Mouse (Mus musculus): ENCODE measurements around the gene Prkcg. TPM values are rescaled to one million over a fixed set of nuclear protein-coding genes. Genes with fewer than 3 reads are reported as not detected.

The Prkcg gene
- 2.2 TPM for polyA plus RNA-seq (2014; fragmentation: Illumina TruSeq; extraction: RNeasy Lipid Tissue Mini Kit (QIAGEN cat#74804); ENCODE audit: low read depth, low replicate concordance)

GRCm38 (mm10) chr7:3288976-3289970 is at the start of gene Prkcg, which contains the start of gene Myadm:
Gene Prkcg, plus strand, starts transcription at chr7:3289179.
Gene Myadm, plus strand, starts transcription at chr7:3289080.

GRCm38 (mm10) chr7:3332619-3333521 is 43.9 kb downstream of the Prkcg start, which contains the start of gene Cacng7:
Gene Cacng7, plus strand, starts transcription at chr7:3332955.

Other genes starting within 250 kb of the Prkcg start
- not detected for gene AU018091, start 120.0 kb upstream of the Prkcg start, polyA plus RNA-seq (2014; fragmentation: Illumina TruSeq; extraction: RNeasy Lipid Tissue Mini Kit (QIAGEN cat#74804); ENCODE audit: low read depth, low replicate concordance)
- gene Nlrp12, start 39.4 kb upstream of the Prkcg start, polyA plus RNA-seq (2014; fragmentation: Illumina TruSeq; extraction: RNeasy Lipid Tissue Mini Kit (QIAGEN cat#74804); ENCODE audit: low read depth, low replicate concordance) = not detected
- 135 TPM for gene Myadm, start 99 bp upstream of the Prkcg start, polyA plus RNA-seq (2014; fragmentation: Illumina TruSeq; extraction: RNeasy Lipid Tissue Mini Kit (QIAGEN cat#74804); ENCODE audit: low read depth, low replicate concordance)
- 4.3 TPM for gene Cacng7, start 43.8 kb downstream of the Prkcg start, polyA plus RNA-seq (2014; fragmentation: Illumina TruSeq; extraction: RNeasy Lipid Tissue Mini Kit (QIAGEN cat#74804); ENCODE audit: low read depth, low replicate concordance)
- not detected for gene Cacng8, start 101.5 kb downstream of the Prkcg start, polyA plus RNA-seq (2014; fragmentation: Illumina TruSeq; extraction: RNeasy Lipid Tissue Mini Kit (QIAGEN cat#74804); ENCODE audit: low read depth, low replicate concordance)
- gene Cacng6, start 135.0 kb downstream of the Prkcg start, polyA plus RNA-seq (2014; fragmentation: Illumina TruSeq; extraction: RNeasy Lipid Tissue Mini Kit (QIAGEN cat#74804); ENCODE audit: low read depth, low replicate concordance) = 4.2 TPM
- gene Tarm1, start 213.4 kb downstream of the Prkcg start, polyA plus RNA-seq (2014; fragmentation: Illumina TruSeq; extraction: RNeasy Lipid Tissue Mini Kit (QIAGEN cat#74804); ENCODE audit: low read depth, low replicate concordance) = not detected